Mouse (Mus musculus): ENCODE data around the gene Cubn.
A peak's percentile ranks its signal among the peaks of the same experiment; 100 is the strongest.

Gene Cubn

DNA sequence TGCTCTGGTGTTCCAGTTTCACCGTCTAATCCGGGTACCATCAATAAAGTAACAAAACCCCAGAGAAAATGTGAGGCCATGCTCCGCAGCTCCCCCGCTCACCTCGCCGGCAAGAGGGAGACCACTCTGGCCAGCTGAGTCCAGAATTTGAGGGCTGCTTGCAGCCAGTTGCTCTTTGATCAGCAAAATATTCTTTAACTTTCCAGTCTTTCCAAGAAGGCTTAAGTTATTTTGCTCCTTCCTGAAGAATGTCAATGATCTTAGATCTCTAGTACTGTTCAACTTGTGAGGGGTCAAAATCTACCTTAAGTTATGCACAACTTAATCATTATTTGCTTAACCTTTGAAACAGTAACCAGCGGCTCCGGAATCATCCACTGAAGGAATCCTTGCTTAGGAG lies at the start of gene Cubn:
Cubn (minus strand) TSS at position 80 of the 400 bp plus-strand sequence.
- no peak for DNase-seq

DNA sequence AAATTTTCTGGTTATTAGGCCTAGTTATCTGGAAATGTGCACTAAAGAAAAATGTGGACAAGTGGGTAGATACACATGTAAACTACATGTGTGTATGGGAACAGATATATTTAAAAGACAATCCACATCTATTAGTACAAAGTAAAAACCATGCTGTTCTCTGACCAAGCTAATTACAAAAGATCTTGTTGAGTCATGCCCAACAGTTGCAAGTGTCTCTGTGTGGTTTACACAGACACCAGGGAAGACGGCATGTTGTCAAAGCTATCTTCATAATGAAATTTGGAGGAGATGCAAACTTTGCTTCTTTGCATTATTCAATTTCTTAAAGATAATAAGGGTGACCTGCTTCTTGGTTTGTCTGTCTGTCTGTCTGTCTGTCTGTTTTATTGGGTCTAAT lies 48.2 kb upstream of the Cubn start:
- DNase-seq: no peak

DNA sequence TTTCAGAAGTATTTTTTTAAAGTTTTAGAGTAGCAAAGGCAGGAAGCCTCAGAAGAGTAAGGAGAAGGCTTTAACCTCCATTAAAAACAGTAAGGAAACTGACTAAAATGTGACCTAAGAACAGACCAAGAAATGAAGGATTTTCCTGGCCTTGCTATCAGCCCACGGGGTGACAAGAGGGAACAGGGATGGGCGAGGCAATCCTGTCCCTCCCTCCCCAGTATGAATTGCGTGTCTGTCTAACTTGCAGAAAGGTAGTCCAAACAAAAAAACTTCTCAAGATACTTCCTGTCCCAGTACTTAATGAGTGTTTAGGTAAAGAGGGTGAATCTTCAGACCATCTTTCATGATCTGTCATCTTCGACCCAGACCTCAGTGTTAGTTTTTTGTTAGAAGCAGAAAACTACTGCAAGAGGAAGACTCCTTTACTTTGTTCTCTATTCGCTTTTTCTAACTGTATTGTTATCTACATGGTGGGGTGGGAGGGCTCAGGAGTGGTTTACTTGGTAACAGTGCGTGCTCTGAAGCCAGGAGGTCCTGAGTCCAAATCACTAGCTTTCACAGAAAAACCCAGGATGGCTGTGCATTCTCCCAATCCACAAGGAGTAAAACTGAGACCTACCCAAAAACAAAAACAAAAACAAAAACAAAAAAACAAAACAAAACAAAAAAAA lies 47.2 kb upstream of the Cubn start:
- no peak for DNase-seq

DNA sequence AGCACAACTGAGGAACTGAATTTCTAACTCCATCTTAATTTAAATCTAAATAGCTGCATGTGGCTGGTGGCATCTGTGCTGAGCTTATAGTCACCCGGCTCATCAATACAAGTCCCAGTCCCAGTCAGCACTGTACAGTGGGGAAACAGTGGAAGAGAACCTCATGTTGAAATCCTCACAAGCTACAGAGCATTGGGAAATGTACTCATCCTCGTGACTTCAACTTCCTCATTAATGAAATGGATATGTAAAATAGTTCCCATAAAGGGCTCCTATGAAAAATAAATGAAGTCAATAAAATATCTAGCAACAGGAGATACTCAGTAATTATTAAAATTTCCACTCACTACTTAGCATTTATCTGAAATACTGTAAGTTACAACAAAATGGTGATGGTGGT lies 46.6 kb upstream of the Cubn start:
- DNase-seq: no peak

DNA sequence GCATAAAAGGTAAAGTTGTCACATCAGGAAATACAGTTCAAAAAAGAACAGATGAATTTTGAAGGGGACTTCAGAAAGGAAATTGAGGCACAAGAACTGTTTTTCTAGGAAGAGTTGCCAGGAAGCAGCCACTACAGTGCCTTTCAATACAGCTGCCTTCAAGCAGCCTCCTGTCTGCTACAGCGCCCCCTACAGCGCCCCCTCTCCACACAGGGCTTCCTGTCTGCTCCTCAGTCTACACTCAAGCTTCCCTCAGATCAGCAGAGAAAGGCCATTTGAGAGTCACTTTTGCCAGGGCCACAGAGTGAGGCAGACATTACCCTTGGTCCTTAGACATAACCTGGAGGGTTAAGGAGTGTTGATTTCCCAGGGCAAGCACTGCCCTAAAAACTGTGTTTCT lies 46.1 kb upstream of the Cubn start:
- DNase-seq: peak in 1 of 2 experiments; percentile 25

DNA sequence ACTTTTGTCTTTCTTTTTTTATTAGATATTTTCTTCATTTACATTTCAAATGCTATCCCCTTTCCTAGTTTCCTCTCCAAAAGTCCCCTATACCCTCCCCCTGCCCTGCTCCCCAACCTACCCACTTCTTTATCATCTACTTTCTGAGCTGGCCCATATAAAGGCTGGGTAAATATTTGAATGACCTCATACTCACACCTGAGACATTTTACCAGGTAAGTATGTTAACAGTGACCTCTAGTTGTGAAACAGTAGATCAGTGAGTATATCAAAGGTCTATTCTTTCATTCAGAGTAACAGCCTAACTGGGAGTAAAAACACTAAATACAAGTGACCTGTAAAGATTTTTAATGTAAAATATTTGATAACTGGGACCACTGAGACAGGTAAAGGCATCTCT lies 45.1 kb upstream of the Cubn start:
- DNase-seq: no peak

DNA sequence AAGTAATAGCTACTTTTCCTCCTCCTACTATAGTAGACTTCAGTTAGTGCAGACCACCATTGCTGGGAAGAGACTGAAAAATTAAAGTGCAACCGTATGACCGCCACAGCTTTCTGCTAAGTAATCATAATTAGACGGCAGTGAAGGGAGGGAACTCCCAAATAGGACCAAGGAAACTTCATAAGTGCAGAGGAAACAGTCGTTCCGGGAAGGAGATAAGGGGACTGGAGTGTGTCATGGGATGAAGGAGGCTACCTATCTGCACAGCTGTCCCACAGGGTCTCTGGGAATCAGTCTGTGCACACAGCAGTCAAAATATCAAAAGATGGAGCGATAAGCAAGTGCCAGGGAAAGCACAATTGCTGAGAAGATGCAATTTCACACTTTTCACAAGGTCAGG lies 39.0 kb upstream of the Cubn start:
- DNase-seq: no peak

DNA sequence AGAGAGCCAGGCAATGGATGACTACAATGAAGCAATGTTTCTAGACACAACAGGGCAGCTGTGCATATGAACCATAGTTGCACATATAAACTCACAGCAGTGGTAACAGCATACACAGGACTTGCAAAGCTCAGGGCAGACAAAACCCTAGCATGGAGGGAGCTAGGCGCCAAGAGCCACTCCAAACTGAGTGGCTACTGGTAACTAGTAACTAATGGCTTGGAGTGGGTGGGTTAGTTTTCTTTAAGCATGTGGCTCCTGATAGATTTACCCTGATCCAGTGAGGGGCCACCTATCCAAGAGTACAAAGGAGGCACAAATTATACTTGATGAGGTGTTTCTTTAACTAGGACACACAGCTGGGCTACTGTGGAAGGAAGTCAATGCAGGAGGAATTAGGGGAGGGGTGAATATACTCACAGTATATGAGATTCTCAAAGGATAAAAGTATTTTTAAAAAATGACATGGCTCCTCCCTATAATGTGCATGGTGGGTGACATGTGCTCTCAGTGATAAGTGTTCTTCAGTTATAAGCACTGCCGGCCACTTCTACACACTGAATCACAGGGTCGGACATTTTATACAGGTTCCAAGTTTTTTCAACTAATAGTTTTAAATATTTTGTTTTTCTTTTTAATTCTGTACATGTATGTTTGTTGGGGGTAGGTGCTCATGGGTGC lies 37.8 kb upstream of the Cubn start:
- DNase-seq: no peak

DNA sequence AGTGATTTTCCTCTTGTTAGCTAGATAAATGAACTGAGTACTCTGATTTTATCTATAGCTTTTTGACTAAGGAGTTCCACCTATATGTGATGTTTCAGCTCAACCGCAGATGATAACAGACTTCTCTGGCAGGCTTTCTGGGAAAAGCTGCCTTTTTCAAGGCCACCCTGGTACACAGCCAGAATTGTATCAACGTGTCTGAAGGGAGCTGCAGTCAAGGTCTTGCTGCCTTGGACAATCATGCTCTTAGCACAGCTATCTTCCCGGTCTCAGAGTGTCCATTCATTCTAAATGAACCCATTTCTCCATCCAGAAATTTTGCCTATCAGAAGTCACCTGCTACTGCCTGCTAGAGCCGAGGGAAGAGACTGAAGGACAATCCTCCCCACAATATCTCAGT lies 35.9 kb upstream of the Cubn start:
- DNase-seq: peak; percentile 25 to 36

DNA sequence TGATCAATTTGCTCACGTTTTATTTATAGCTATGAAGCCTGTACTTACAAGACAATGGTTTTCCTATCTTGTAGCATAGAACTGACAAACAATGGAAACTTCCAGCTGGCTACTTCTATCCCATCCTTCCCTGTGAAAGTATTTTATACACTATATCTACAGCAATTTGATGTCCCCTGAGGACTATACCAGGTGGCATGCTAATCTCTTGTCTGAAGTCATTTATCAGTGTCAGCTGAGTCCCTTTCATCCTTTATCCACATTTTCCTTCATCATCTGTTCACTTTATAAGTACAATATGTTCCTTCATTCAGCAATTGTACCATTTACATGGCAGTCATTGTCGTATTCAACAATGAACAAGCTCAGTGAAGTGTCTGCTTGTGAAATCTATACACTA lies 35.5 kb upstream of the Cubn start:
- no peak for DNase-seq

DNA sequence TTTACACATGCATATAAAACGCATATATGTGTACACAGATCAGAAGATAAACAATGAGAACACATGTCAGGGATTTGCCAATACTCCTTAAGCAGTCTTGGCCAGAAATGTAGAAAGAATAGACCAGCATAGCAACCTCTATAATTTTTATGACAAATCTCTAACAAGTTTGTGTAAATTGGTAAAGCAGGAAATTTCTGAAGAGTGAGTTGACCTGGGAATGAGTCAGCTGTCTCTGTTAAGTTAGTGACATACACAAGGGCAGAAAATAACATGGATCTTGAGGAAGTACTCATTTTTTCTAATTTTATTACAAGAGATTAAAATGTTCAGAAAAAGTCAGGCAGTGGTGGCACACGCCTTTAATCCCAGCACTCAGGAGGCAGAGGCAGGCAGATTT lies 34.6 kb upstream of the Cubn start:
- DNase-seq: no peak

DNA sequence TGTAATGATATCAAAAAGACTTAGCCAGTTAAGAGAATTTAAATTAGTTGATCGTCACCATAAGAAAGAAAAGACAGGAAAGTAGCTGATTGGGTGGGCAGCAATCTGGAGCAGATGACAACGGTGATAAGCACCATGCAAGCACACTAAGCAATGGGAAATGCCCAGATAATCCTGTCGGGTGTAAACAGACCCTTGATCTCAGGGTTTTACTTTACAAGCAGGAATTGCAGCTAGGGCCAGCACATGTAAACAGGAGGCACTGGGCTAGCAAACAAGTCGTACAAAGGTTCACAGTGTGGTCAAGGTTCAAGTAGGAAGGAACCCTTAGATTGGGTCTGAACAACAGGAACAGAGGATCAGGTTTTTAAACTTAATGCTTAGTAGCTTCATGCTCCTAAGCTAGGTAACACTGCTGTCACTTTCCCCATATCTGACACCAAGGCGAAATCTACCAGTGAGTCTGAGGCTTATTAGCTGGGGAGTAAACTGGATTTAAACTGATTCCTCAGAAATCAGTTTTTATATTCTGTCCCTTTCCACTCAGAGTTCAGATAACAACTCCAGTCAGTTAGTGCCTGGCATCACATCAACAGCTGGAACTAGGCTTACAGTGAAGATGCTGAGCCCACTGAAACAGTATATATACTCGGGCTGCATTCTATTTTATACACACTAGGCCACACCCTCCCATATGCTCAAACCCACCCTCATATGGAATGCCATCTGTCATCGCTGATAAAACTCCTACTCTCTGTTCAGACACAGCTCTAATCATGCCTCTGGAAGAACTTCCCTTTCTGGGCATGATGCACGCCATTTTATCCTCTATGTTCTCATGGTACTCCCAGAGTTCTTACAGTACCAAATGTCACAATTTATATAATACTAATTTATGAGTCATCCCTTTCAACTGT lies 32.2 kb upstream of the Cubn start:
- no peak for DNase-seq

DNA sequence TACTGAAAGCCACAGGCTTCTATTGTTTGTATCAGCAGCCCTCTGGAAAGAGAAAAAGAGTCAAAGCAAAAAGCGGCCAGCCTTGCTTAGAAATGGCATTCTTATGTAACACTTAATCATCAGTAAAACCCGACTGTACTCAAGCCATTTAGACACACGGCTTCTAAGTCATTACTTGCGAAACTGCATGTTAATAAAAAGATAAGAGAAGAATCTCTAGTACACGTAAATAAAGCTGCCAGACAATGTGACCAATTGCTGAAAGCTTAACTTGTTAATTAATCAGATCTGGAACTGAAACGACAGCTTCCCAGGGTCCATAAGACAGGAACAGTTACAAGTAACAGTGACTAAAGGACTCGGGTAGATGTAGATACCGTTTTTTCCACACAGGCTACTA lies 30.5 kb upstream of the Cubn start:
- DNase-seq: no peak

DNA sequence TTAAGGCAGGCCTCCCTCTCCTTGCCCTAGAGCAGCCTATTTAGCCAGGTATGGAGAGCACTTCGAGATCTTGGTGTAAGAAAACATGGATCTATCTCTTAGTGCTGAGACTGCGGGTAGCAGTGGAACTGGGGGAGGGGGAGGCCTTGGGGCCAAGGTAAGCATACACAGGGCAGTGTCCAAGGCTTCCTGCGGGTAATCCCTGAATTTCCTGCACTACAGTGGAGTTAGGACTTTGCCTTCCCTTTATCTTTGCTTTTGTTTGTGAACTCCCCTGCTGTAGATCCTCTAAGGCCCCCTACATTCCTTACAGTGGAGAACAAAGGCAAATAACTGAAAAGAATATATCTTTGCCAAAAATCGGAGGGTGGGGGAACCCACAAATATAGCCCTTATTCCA lies 23.3 kb upstream of the Cubn start:
- DNase-seq: no peak

DNA sequence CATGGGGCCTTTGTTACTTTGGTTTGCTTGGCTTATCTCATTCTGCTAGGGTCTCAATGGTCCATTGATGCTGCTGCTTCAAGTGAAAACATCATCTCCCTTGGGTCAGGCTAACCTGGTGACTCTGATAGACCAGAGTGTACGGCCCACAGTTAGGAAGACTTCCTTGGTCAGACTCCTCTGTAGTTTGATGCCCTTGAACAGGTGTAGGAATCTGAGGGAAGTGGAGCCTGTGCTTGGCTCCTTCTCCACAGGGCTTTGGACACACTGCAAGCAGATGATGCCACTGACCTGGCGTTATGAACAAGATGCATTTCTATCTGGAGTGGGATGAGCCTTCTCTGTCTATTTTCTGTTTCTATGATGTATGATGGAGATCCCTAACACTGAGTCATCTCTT lies 11.1 kb upstream of the Cubn start:
- DNase-seq: no peak

DNA sequence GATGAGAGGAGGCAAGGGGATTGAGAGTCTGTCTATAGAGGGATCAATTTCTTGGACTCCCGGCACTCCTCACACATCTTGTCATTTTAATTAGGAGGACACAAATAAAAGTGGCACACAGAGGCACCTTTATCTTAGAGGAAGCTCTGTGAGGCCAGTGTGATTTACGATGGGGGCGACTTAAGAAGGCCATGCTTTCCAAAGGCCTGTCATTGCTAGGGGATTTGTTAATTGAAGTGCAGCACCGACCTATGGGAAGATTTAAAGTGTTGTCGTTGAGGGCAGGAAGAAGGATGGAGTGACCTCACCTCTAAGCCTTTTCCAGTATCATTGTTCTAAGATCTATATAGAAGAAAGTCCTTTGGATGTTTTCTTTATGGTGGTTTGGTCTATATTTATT lies 9.9 kb upstream of the Cubn start:
- no peak for DNase-seq

DNA sequence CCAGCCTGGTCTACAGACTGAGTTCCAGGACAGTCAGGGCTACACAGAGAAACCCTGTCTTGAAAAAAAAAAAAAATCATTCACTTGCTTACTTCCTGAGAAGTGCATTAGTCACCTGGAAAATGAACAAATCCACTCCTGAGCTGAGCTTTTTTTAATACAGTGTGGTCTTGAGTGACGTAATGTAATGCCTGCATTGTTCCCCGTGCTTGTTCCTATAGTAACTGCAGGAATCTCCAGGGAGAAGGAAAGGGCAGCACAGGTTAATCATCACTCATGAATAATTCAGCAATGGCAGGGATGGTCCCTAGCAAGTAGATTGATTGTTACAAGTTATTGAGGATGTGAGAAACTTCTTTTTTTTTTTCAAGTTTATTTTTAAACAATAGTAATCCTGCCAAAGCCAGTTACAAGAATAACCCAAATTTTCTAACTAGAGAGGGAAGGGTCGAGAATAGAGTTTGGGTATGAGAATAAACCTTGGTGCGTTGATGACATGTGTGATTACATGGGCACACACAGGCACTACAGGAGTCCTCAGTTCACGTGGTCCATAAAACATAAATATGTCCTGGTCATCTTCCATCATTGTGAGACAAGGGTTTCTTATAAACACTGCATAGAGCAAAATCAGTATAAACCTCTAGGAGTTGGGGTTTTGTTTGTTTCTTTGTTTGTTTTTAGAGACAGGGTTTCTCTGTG lies 8.8 kb upstream of the Cubn start:
- no peak for DNase-seq

DNA sequence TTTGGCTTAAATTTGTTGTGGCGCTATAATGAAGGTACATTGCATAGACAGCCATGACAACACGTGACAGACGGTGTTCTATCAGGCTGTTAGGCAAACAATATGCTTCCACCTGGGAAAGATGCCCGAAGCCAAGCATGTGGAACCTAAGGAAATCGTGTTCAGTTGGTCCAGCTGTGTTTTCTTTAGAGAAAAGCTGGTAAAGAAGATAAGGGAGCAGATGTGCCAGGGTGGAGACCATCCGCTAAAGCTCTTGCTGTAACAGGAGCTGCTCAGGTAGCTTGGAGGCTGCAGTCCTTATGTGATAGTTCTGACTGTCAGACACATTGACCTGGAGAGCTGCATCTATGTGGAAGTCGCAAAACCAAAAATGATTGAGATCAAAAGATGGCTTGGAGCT lies 7.6 kb upstream of the Cubn start:
- no peak for DNase-seq

DNA sequence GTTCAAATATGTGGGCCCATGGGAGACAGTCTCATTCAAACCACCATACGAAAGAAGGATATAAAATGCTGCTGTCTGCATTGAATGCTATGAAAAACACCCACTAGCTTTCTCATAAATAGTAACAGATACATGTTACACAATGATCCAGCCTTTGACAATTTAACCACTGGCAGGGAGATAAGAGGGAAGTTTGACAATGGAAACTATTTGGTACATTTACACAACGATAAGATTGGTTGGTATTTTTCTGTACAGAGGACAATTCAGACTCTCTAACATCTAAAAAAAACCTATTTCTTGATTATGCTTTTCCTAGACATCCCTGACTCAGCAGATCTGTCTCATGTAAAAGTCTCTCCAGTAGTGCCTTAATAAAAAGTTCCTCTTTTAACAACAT lies 4.5 kb upstream of the Cubn start:
- DNase-seq: no peak

DNA sequence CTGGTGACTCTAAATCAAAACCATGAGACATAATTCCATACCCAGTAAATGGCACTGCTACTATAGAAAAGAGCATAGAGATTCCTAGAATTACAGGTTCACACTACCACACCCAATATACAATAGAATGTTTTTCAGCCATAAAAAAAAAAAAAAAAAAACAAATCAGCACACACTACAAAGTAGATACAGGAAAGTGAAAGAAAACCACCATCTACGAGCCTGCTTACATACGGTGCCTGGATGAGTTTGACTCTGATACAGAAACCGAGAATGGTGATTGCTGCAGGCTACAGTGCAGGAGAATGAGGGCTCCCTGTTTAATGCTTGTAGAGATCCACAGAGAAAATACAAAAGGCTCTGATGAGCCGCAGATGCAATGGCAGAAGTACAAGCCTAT lies 1.3 kb upstream of the Cubn start:
- DNase-seq: no peak

DNA sequence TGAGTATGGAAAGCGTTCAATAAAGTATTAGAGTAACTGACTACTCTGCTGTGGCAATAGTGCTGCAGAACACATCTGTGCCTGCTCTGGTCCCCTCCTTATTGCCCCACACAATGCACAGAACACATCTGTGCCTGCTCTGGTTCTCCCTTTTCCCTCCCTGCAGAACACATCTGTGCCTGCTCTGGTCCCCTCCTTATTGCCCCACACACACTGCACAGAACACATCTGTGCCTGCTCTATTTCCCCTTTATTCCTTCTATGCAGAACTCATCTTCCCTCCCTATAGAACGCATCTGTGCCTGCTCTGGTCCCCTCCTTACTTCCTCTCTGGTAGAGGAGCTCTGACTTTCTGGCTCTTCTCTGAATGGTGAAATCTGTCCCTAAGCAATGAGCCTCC lies 1.1 kb downstream of the Cubn start:
- DNase-seq: no peak

DNA sequence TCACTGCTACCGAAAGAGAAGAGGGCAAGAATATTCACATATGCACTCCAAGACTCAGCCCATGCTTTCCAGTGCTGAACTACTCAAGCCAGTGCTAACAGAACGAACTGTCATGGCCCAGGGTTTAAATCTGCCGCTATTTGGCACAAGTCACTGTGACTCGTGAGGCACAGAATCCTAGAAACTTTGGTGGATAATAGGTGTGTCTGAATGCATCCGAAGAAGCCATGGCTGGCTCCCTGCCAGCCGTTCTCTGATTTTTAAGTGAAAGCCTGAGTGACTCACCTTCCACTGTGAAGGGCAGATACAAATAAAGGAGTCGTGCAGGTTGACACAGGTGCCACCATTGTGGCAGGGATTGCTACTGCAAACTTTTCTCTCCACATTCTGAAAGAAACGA lies 5.1 kb downstream of the Cubn start:
- DNase-seq: peak in 1 of 2 experiments; percentile 5

DNA sequence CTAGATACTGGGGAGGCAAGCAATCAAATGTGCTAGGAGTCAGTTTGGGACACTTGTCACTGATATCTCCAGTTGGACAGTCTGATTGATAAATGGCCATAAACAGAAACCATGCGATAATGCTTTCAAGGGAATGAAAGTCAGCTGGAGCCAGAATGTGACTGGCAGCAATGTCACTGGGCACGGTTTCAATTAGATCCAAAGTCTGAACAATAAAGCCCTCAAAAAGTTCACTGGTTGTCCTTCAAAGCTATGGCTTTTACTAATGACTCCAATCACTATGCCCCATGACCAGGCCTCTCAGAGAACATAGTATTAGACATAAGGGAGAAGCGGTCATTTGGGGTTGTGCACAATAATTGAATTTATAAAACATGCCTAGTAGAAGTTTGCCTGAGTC lies 7.0 kb downstream of the Cubn start:
- DNase-seq: no peak
